Mouse (Mus musculus) R1 (cell line): ENCODE results near the gene H2afy.

Experiments used
- DNase-seq: peaks from one replicate; pipeline ENCODE4 v3.0.0-alpha.2; 2018; ENCODE audit warnings: low read depth, low spot score

Gene H2afy

GRCm38 (mm10) chr13:56145523-56145922, 9.4 kb upstream of the H2afy start:
- DNase-seq, result peak; percentile 39

DNA sequence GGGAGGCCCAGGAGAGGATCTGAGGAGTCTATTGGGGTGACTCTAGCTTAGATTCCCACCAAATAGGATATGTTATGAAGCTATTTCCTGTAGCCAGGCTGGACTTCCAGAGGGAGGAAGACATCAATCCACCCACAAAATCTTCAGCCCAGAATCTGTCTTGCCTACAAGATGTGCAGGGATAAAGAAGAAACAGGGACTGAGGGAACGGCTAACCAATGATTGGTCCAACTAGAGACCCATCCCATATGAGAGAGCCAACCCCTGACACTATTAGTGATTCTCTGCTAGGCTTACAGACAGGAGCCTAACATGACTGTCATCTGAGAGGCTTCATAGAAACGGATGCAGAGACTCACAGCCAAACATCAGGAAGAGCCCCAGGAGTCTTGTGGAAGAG, 7.9 kb upstream of the H2afy start:
- no peak for DNase-seq

DNA sequence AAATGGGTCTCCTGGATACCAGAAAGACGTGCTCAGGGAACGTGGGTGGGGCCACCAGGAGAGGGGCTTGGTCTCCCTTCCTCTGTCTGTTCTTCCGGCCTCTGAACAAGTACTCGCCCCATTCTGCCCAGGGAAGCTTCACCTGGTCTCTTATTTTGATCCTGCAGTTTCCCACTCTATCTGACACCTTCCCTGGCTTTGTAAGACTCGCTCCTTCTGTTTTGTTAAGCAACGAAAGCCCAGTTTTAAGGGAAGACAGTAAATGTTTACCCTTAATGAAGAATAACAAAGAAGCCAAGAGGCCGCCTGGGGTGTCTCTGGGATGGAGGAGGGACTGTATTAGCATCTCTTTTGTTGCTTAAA, 7.0 kb upstream of the H2afy start:
- peak; percentile 99 for DNase-seq

DNA sequence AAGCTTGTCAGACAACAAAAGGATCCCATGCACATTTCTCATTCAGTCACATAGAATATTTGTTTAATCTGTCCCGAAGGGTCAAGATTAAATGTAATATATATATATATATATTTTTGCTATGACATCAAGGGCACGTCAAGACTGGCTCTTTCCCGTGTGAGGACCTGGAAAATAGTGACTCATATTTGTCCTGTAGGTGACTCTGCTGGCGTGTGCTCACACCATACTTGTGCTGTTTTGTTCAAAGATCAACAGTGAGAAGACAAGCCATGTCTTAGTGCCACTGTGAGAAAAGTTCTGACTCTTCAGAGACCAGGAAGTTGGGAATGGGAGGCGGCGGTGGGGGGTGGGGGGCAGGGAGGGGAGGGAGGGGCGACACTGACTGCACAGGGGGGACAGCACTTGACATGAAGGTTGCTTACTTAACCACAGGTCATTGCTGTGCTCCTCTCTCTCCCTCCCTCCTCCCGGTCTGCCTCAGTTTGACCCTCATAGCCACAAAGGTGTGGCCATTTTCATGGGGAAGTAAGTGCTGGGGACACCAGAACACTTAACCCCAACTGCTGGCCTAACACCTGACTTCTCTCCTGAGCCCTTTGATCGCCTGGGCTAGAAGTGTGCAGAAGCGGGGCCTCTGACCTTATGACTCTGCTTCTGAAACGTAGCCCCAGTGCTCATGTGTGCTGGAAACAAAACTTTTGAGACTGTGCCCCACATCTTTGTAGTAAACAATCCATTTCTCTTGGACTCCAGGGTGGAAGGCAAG, 6.4 kb upstream of the H2afy start:
- DNase-seq, result no peak

GRCm38 (mm10) chr13:56139167-56139751, 3.1 kb upstream of the H2afy start:
- no peak for DNase-seq

DNA sequence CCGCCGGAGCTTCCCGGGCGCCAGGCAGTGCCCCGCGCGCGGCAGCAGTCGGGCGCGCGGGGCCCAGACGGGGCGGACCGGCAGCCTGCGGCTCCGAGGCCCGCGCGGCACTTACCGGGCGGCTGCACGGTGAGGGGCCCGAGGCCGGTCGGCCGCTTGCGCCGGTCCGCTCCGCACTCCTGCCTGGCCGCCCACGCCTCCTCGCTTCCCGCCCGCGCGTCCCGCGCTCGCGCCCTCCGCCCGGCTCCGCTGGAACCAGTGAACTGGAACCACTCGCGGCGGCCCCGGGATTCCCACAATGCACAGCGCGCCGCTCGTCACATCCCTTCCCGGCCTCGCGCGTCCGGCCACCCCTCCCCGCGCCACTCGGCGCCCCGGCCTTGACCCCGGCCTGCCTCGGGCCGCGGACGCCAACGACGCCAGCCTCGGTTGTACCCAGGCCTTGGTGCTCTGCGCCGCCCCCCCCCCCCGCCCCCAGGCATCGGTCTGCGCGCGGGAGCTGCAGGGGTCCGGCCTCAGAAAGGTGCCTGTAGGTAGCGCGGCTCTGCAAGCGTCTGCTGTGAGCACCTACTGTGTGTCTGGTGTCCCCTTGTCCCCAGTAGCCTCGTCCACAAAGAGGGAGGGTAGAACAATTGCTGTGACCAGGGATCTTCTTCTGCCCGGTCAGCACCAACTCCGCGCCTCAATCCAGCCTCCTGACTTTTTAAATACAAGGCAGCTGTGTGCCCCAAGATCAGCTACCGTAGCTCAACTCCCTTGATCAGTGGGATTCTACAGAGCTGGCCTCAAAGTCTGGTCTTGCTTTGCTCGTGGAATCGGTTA, 719 bp downstream of the H2afy start:
- DNase-seq, result peak; percentile 73

GRCm38 (mm10) chr13:56134631-56135181, 1.5 kb downstream of the H2afy start:
- peak; percentile 49 for DNase-seq

DNA sequence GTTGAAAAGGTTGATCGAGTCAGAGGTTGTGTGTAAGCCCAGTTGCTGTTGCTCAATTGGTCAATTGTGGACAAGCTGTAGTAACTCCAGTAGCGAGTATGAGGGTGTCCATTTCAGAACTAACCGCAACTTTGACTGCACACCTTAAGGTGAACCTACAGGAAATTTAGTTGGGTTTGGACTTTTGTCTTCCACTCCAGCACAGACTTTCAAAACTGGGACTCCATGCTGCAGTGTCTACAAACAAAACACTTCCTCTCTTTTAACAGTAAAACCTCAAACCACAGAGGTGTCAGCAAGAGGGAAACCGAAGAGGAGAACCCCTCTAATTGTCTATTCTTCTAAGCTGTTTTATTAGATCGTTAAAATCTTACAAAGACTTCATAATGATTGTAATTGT, 2.1 kb downstream of the H2afy start:
- DNase-seq, result no peak

GRCm38 (mm10) chr13:56132941-56133340, 3.2 kb downstream of the H2afy start:
- DNase-seq, result no peak

GRCm38 (mm10) chr13:56132326-56132936, 3.7 kb downstream of the H2afy start:
- no peak for DNase-seq

DNA sequence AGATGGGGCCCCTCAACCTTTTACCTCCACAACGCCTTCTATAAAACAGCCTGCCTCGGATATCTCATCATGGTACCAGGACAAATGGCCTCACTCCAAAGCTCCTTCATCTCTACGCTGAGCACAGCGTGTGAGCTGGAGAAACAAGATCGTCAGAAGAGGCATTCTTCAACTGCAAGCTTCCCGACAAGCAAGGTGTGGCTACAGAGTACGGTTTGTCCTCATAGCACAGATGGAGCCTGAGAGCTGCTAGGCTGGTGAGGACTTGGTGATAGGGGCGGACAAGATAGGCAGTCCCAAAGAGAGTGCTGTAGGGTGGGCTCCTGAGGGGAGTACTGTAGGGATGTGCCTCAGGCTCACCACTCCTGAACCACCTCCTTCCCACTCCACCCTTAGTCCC, 5.6 kb downstream of the H2afy start:
- DNase-seq, result peak; percentile 28

DNA sequence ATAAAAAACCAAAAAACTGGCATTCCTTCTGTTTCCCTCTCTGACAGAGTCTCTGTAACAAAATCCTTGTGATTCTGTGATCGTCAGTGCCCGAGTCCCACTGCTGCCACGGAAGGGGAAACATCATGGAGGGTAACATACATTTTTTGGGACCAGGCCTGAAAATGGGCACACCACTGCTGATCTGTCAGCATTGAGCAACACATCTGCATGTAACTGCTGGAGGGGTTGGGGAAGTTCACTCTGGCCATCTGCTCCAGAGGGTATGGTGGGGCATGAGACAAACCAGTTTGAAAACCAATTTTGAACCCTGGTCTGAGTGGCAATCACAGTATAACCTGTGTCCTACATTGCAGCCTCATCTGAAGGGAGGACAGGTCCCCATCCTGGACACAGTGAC, 6.6 kb downstream of the H2afy start:
- DNase-seq, result no peak

DNA sequence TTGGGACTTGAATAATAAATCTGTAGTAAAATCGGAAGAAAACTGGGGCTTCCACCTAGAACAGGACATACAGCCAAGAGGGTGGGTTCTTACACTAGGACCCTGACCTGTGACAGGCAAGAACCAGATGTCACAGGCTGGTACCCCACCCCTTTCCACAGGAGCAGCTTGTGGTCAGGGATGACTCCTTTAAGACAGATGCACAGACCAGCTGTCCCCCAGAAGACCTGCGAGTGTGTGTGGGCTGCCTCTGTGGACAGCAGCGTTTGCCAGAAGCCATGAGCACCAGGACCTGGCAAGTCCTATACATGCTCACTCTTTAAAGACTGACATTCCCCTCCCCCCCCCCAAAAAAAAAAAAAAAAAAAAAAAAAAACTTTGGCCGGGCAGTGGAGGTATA, 7.1 kb downstream of the H2afy start:
- DNase-seq, result no peak

DNA sequence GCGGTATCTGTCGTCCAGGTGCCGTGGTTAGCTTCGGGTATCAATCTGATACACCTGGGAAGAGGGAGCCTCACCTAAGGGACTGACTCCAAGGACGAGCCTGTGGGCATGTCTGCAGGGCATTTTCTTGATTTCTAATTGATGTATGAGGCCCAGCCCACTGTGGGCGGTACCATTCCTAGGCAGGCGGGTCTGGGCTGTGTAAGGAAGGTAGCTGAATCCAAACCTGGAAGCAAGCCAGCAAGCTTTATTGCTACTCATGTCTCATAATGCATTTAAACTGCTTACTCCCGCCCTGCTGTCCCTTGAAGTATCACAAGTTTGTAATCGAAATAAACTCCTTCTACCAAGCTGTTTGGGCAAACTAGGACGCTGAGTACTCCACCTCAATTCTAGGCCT, 10.5 kb downstream of the H2afy start:
- no peak for DNase-seq

- no peak for DNase-seq
Observed at GRCm38 (mm10) chr13:56123075-56123474, 13.1 kb downstream of the H2afy start.

DNA sequence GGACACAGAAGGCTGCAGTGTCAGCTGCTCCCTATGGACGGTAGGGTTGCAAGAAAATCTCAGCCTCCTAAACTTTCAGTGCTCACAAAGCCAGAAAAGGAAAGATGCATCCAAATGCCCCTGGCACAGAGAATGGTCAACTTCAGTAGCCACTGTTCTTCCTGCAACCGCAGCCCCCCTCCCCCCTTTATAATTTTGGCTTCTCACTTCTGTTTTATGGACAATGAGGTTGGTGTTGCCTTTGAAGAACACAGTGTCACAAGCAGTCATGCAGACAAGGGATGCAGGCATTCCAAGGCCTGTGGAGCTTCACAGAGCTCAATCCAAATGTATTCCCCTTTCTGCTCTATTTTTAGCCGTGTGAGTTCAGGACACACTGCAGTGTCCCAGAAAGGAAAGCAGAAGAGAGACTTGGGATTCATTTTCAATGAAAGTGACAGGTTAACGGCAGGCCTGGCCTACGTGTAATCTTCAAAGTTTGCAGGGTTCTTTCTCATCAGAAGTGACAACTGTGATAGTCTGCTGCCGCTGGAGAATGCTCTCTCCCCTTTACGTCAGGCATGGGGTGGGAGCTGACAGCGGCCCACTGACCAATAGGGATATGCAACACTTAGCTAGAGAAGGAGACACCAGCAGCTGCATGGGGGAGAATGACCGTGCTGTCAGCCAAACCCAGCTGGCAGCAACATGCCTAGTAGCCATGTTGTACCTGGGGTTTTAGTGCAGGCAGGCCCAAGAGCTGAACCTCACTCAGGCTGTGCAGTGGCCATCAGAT, 18.0 kb downstream of the H2afy start:
- DNase-seq, result no peak

GRCm38 (mm10) chr13:56115906-56116305, 20.3 kb downstream of the H2afy start:
- DNase-seq, result peak; percentile 41

GRCm38 (mm10) chr13:56115386-56115785, 20.8 kb downstream of the H2afy start:
- peak; percentile 67 for DNase-seq

GRCm38 (mm10) chr13:56113431-56114248, 22.5 kb downstream of the H2afy start:
- no peak for DNase-seq

DNA sequence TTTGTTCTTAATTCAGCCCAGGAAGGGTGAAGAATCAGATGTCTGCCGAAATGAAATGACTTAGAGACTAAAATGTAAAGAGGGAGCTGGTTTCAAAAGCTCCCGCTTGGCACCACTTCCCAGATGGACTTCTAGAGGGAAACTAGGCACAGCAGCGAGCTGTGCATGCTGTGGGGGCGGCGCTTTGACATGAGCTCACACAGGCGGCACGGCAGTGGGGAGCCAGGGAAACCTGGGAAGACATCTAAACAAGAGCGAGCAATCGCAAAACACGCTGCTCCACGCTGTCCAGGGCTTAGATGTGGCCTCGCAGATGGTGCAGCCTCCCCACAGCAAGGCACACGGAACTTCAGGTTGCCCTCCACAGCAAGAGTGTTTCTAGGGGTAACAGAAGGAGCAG, 23.2 kb downstream of the H2afy start:
- peak; percentile 44 for DNase-seq
